Mouse (Mus musculus): ENCODE results near the gene Opalin. TPM values are rescaled to one million over a fixed set of nuclear protein-coding genes. Genes with fewer than 3 reads are reported as not detected.

Gene Opalin
- polyA plus RNA-seq, 1 experiment from 2014 or later = not detected

GRCm38 (mm10) chr19:41013591-41013990, 63.3 kb downstream of the Opalin start:
- Histone ChIP-seq H3K4me3 (no peak overlapping the region), H3K4me1 (peaks cover 10% of the 10 kb centered on the region; the same call in 1 of the 2 replicates), H3K9ac (no peak overlapping the region), H3K4me2 (replicated peaks) (no peak overlapping the region), H3K27me3 (peaks cover 17% of the 10 kb centered on the region), H3K9me3 (no peaks in the 10 kb centered on the region), H3K36me3 (no peaks in the 10 kb centered on the region), H3K27ac (no peak overlapping the region)
- ATAC-seq (ENCODE audit: insufficient number of reproducible peaks, insufficient read depth, low FRiP score, low TSS enrichment) = no peak
- WGBS = 6% methylated on average over 5 of the region's 5 CpGs

Other genes starting within 250 kb of the Opalin start
- 23.7 and 23.9 TPM in 2 replicates for gene Ccnj, start 245.8 kb downstream of the Opalin start, polyA plus RNA-seq (2016; fragmentation: Nextera tagmentation; extraction: Ambion mirVana)
- gene Zfp518a, start 182.4 kb downstream of the Opalin start, polyA plus RNA-seq (2016; fragmentation: Nextera tagmentation; extraction: Ambion mirVana) = 13.5 and 14.4 TPM in 2 replicates
- 1.3 and 1.6 TPM in 2 replicates for gene Blnk, start 82.6 kb downstream of the Opalin start, polyA plus RNA-seq (2016; fragmentation: Nextera tagmentation; extraction: Ambion mirVana)
- gene Dntt, start 47.8 kb downstream of the Opalin start, polyA plus RNA-seq (2016; fragmentation: Nextera tagmentation; extraction: Ambion mirVana) = not detected in 2 replicates
- 0.39 and 0.41 TPM in 2 replicates for gene Tll2, start 129.7 kb upstream of the Opalin start, polyA plus RNA-seq (2016; fragmentation: Nextera tagmentation; extraction: Ambion mirVana)
- 148 and 160 TPM in 2 replicates for gene Tm9sf3, start 186.9 kb upstream of the Opalin start, polyA plus RNA-seq (2016; fragmentation: Nextera tagmentation; extraction: Ambion mirVana)